Mouse (Mus musculus) CH12.LX (cell line): ENCODE data around the gene Fyb. TPM values are rescaled to one million over a fixed set of nuclear protein-coding genes. Genes with fewer than 3 reads are reported as not detected.
A peak's percentile ranks its signal among the peaks of the same experiment; 100 is the strongest.

ENCODE experiments used
- DNase-seq: peaks from one replicate; pipeline ENCODE4 v3.0.0-alpha.2; 2013; ENCODE audit errors: extremely low read depth
- H3K27ac ChIP-seq: 2 replicates; pipeline ENCODE4 v1.5.1; 2012; ENCODE audit warnings: low read depth, mild to moderate bottlenecking, control low read depth, moderate library complexity; ENCODE audit not compliant: insufficient read depth
- H3K27me3 ChIP-seq: replicated peaks from 2 replicates; pipeline ENCODE3; 2012; ENCODE audit warnings: inconsistent platforms
- H3K36me3 ChIP-seq, 2 experiments: replicated peaks in 1 of 2; 2 replicates each; pipeline versions ENCODE3 to v1.6.1; 2012; ENCODE audit warnings: inconsistent platforms in 1 of 2, low read length in 1 of 2, mild to moderate bottlenecking in 1 of 2, mixed read lengths in 1 of 2, moderate library complexity in 1 of 2; ENCODE audit not compliant: control insufficient read depth in 1 of 2, insufficient read depth in 1 of 2
- H3K4me1 ChIP-seq, 2 experiments: 2 replicates each; pipeline ENCODE4 v1.6.1; 2012; ENCODE audit warnings: inconsistent platforms in 1 of 2, moderate library complexity in 1 of 2; ENCODE audit not compliant: insufficient read depth in 2 of 2, control insufficient read depth in 1 of 2
- H3K4me2 ChIP-seq: 2 replicates; pipeline ENCODE4 v1.6.1; 2012; ENCODE audit warnings: low read depth, mild to moderate bottlenecking, control low read depth; ENCODE audit not compliant: poor library complexity, insufficient read depth, severe bottlenecking
- H3K4me3 ChIP-seq, 3 experiments: fragments of 150-350 bp in 1 of 3; sonication (generic) in 1 of 3; replicated peaks in 1 of 3; 2 replicates each; pipeline versions ENCODE3 to v1.5.1; 2011 to 2012; ENCODE audit warnings: low read depth in 2 of 3, low read length in 2 of 3, mild to moderate bottlenecking in 2 of 3, moderate library complexity in 2 of 3, control low read depth in 1 of 3, improper control_type of control experiment in 1 of 3, inconsistent platforms in 1 of 3, mixed read lengths in 1 of 3; ENCODE audit not compliant: poor library complexity in 1 of 3
- H3K79me2 ChIP-seq: replicated peaks from 2 replicates; pipeline ENCODE4 v1.6.1; 2012; ENCODE audit warnings: mild to moderate bottlenecking, moderate library complexity; ENCODE audit not compliant: control insufficient read depth, poor library complexity, insufficient read depth, severe bottlenecking; ENCODE audit errors: extremely low read depth
- H3K9ac ChIP-seq: 2 replicates; pipeline ENCODE4 v1.6.1; 2012; ENCODE audit warnings: low read depth, mild to moderate bottlenecking, control low read depth, moderate library complexity; ENCODE audit not compliant: insufficient read depth
- H3K9me3 ChIP-seq: replicated peaks from 2 replicates; pipeline ENCODE3; 2012; ENCODE audit warnings: low read length, inconsistent platforms, mixed read lengths
- BHLHE40 ChIP-seq: IDR thresholded peaks from 2 replicates; pipeline ENCODE4 v1.6.1; 2011; ENCODE audit warnings: mild to moderate bottlenecking, low read depth, low read length, improper control_type of control experiment
- CHD1 ChIP-seq: IDR thresholded peaks from 2 replicates; pipeline ENCODE4 v1.6.1; 2012; ENCODE audit warnings: low read depth, low read length, improper control_type of control experiment, inconsistent platforms
- CTCF ChIP-seq, 2 experiments: IDR thresholded peaks in 1 of 2; conservative IDR thresholded peaks in 1 of 2; 2 replicates each; pipeline ENCODE4 v1.5.1; 2011 to 2012; ENCODE audit warnings: low read depth in 2 of 2, low read length in 2 of 2, improper control_type of control experiment in 1 of 2, inconsistent platforms in 1 of 2, mild to moderate bottlenecking in 1 of 2, moderate library complexity in 1 of 2
- E2F4 ChIP-seq: IDR thresholded peaks from 2 replicates; pipeline ENCODE4 v1.6.1; 2011; ENCODE audit warnings: low read depth, low read length, improper control_type of control experiment; ENCODE audit not compliant: insufficient replicate concordance
- EP300 ChIP-seq: IDR thresholded peaks from 2 replicates; pipeline ENCODE4 v1.6.1; 2011; ENCODE audit warnings: low read length, improper control_type of control experiment
- ETS1 ChIP-seq: conservative IDR thresholded peaks from 2 replicates; pipeline ENCODE4 v1.6.1; 2012; ENCODE audit warnings: low read depth, mild to moderate bottlenecking, inconsistent platforms, low read length, improper control_type of control experiment, moderate library complexity
- HCFC1 ChIP-seq: IDR thresholded peaks from 2 replicates; pipeline ENCODE4 v1.6.1; 2012; ENCODE audit warnings: low read depth, mild to moderate bottlenecking, inconsistent platforms, low read length, improper control_type of control experiment
- JUN ChIP-seq: IDR thresholded peaks from 2 replicates; pipeline ENCODE4 v1.6.1; 2011; ENCODE audit warnings: low read depth, mild to moderate bottlenecking, low read length, improper control_type of control experiment, moderate library complexity; ENCODE audit not compliant: insufficient read depth
- KAT2A ChIP-seq: IDR thresholded peaks from 2 replicates; pipeline ENCODE4 v1.6.1; 2012; ENCODE audit warnings: low read length, improper control_type of control experiment, inconsistent platforms; ENCODE audit not compliant: insufficient replicate concordance
- MAFK ChIP-seq: IDR thresholded peaks from 2 replicates; pipeline ENCODE4 v1.6.1; 2011; ENCODE audit warnings: low read length, improper control_type of control experiment; ENCODE audit not compliant: insufficient replicate concordance
- MEF2A ChIP-seq: IDR thresholded peaks from 2 replicates; pipeline ENCODE4 v1.6.1; 2014; ENCODE audit warnings: low read depth, mild to moderate bottlenecking, inconsistent platforms, low read length, improper control_type of control experiment, borderline replicate concordance
- MXI1 ChIP-seq: IDR thresholded peaks from 2 replicates; pipeline ENCODE4 v1.6.1; 2011; ENCODE audit warnings: mild to moderate bottlenecking, low read depth, low read length, improper control_type of control experiment
- MYC ChIP-seq: IDR thresholded peaks from 2 replicates; pipeline ENCODE4 v1.6.1; 2011; ENCODE audit warnings: low read depth, mild to moderate bottlenecking, improper control_type of control experiment, low read length
- NELFE ChIP-seq: IDR thresholded peaks from 2 replicates; pipeline ENCODE4 v1.6.1; 2011; ENCODE audit warnings: low read depth, low read length, improper control_type of control experiment
- PAX5 ChIP-seq: IDR thresholded peaks from 2 replicates; pipeline ENCODE4 v1.6.1; 2012; ENCODE audit warnings: low read length, inconsistent platforms, mixed read lengths
- RCOR1 ChIP-seq: conservative IDR thresholded peaks from 2 replicates; pipeline ENCODE4 v1.6.1; 2012; ENCODE audit warnings: low read depth, mild to moderate bottlenecking, inconsistent platforms, low read length, improper control_type of control experiment
- TCF12 ChIP-seq: IDR thresholded peaks from 2 replicates; pipeline ENCODE4 v1.6.1; 2014; ENCODE audit warnings: low read depth, mild to moderate bottlenecking, inconsistent platforms, low read length, improper control_type of control experiment
- USF1 ChIP-seq: IDR thresholded peaks from 2 replicates; pipeline ENCODE4 v1.6.1; 2014; ENCODE audit warnings: low read depth, mild to moderate bottlenecking, inconsistent platforms, low read length, improper control_type of control experiment
- USF2 ChIP-seq: conservative IDR thresholded peaks from 2 replicates; pipeline ENCODE4 v1.6.1; 2011; ENCODE audit warnings: low read depth, low read length, improper control_type of control experiment
- ZC3H11A ChIP-seq: IDR thresholded peaks from 2 replicates; pipeline ENCODE4 v1.6.1; 2012; ENCODE audit warnings: low read depth, mild to moderate bottlenecking, inconsistent platforms, low read length, improper control_type of control experiment
- ZNF384 ChIP-seq: IDR thresholded peaks from 2 replicates; pipeline ENCODE4 v1.6.1; 2012; ENCODE audit warnings: low read depth, low read length, improper control_type of control experiment, inconsistent platforms
- dilution Hi-C: fragments of 300-500 bp; cut with MboI; formaldehyde crosslinking; loops from 2 replicates; pipeline ENCODE4 v1.14.3; 2020; ENCODE audit warnings: low sequenced_read_pairs; ENCODE audit not compliant: extremely low pct_unique_long_range_greater_than_20kb, extremely low pct_ligation_motif_present
- in situ Hi-C: fragments of 300-500 bp; cut with MboI; formaldehyde crosslinking; loops from 3 replicates; pipeline ENCODE4 v1.14.3; 2019; ENCODE audit warnings: low sequenced_read_pairs, low pct_ligation_motif_present, low pct_unique_long_range_greater_than_20kb, mixed read lengths
- polyA plus RNA-seq: library from polyadenylated mRNA; unstranded; fragments of >175 nt; gene quantifications from 2 replicates; pipeline ENCODE4 v1.2.1, GENCODE M21; 2012; ENCODE audit warnings: low read depth; ENCODE audit not compliant: insufficient read length
- total RNA-seq, 2 experiments: library from RNA; depleted of rRNA; stranded (reverse); fragments of 300-350 nt in 1 of 2; fragments of >200 nt in 1 of 2; gene quantifications; 2 replicates each; pipeline ENCODE4 v1.2.3; 2012 to 2014

The Fyb gene
- total and polyA plus RNA-seq, 3 experiments, result 17.6 to 60.1 (median 32.2) TPM

- no peak overlapping the region for H3K9ac ChIP-seq
- no peak overlapping the region for H3K4me3 ChIP-seq
- H3K79me2 ChIP-seq, result no peaks in the 10 kb centered on the region
- no peak overlapping the region for H3K4me2 ChIP-seq
- dilution Hi-C loops (no loop called here), in situ Hi-C loops (no loop called here)
- no peak overlapping the region for H3K27ac ChIP-seq
- no peak for DNase-seq
- H3K27me3 ChIP-seq, result no peaks in the 10 kb centered on the region
- H3K4me1 ChIP-seq, result peaks cover 3 to 14% of the 10 kb centered on the region in 2 experiments; a peak in 2 of 4 replicates
- no peaks in the 10 kb centered on the region for H3K36me3 ChIP-seq
- TF ChIP-seq TCF12, result no peak
- no peak for TF ChIP-seq KAT2A
- no peak for TF ChIP-seq CHD1
- TF ChIP-seq ETS1, result no peak
- no peak for TF ChIP-seq PAX5
- TF ChIP-seq USF1, result no peak
- TF ChIP-seq HCFC1, result no peak
- TF ChIP-seq MXI1, result no peak
- TF ChIP-seq RCOR1, result no peak
- TF ChIP-seq USF2, result no peak
- no peak for TF ChIP-seq MEF2A
- no peak for TF ChIP-seq MYC
- TF ChIP-seq CTCF (conservative IDR thresholded peaks at IDR 0.05 in 1 of 2, IDR thresholded peaks at IDR 0.05 in 1 of 2; ENCODE audit: low read depth in 2 of 2, low read length in 2 of 2), result no peak
- TF ChIP-seq NELFE, result no peak
- TF ChIP-seq EP300, result no peak
- no peak for TF ChIP-seq E2F4
- no peak for TF ChIP-seq JUN
- H3K9me3 ChIP-seq, result no peaks in the 10 kb centered on the region
These were observed 56.0 kb downstream of the Fyb start for GRCm38 (mm10) chr15:6578654-6579053.

GRCm38 (mm10) chr15:6579194-6579768 is 56.6 kb downstream of the Fyb start:
- Histone ChIP-seq H3K27me3 (no peaks in the 10 kb centered on the region), H3K79me2 (no peaks in the 10 kb centered on the region), H3K27ac (no peak overlapping the region), H3K9ac (no peak overlapping the region), H3K4me2 (peak overlapping the region; percentile 71), H3K4me1 (peaks cover 2 to 11% of the 10 kb centered on the region in 2 experiments; a peak in 2 of 4 replicates), H3K9me3 (no peaks in the 10 kb centered on the region), H3K4me3 (no peak overlapping the region), H3K36me3 (no peaks in the 10 kb centered on the region)
- no peak for TF ChIP-seq JUN
- no peak for TF ChIP-seq ZC3H11A
- 0 out of 2 replicates have a peak, but pooled peaks have one; percentile 16 for TF ChIP-seq BHLHE40
- TF ChIP-seq ZNF384, result peak; percentile 59
- no peak for TF ChIP-seq MAFK
- no peak for DNase-seq
- in situ Hi-C loops (no loop called here), dilution Hi-C loops (no loop called here)
